Mouse (Mus musculus): ENCODE results near the gene Tmem233.

Gene Tmem233

DNA sequence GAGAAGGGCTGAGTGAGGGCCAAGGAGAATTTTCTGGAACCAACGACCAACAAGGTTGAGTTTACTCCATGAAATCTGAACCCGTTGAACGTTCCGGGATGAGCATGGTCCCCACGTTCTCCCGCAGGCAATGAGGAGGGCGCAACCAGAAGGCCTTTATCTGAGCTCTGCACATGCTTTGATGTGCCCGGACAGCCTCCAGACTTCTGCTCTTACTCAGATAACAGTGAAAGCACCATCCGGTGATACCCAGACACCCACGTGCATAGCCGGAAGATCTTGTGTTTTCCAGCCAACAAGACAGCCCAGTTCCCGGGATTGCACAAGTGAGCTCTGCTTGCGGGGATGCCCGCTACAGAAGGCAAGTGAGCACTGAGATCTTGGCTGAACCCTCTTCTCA, 56.5 kb downstream of the Tmem233 start:
- DNase-seq = no peak

DNA sequence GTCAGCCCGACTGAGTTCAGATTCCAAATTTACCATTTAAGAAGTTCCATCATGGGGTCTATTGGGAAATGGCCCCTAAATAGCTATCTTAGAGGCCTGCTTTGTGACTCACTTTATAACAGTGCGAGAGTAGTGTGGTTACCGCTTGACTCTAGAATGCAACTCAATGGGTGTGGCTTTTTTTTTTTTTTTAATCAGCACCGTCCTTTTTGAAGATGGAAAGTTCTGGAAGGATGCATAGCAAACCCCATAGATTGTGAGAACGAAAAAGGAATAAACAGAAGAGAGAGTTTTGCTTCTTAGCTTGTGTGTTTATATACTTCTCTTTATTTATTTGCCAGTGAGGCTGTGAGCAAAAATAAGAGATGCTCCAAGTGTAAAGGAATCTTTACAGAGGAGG, 56.9 kb downstream of the Tmem233 start:
- DNase-seq = no peak

DNA sequence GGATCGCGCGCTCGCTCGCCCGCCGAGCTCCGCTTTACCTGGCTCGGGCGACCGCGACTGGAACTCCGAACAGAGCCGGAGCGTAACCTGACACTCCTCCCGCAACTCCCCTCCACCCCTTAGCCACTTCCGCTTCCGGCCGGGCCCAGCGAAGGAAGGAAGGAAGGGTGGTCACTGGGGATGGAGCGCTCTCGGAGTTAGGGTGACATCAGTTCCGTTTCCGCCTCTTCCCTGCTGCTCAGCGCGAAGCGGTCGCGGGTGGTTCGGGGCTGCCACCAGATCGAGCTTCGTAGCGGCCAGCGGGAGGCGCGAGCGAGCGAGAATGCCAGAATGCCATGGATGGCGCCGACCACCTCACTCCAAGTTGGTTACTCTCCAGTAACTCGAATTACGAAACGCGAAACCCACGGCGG, 58.7 kb downstream of the Tmem233 start, which contains the start of gene Prkab1:
TSS of gene Prkab1 (minus strand) at position 182 of the 413 bp plus-strand sequence.
- DNase-seq = peak; percentile 95 to 96

DNA sequence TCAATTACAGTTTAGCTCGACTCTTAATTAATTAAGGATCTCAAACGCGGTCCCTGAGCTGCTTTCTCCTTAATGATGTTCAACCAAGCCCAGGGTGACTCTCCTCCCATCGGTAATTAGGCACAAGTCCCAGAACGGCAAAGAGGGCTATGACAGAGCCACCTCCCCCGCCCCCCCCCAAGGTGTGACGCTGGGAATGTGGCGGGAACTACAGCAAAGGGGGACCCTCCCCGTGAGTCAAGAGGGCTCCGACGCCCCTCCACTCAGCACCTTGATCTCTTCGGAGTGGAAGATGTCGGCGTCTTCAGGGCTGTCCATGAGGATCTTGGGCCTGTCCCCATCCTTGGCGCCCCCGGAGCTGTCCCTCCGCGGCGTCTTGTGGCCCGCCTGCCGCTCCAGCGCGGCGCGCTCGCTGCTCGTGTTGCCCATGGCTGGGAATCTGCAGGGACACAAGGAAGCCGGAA, 59.2 kb downstream of the Tmem233 start:
- peak in 1 of 2 experiments; percentile 55 for DNase-seq

DNA sequence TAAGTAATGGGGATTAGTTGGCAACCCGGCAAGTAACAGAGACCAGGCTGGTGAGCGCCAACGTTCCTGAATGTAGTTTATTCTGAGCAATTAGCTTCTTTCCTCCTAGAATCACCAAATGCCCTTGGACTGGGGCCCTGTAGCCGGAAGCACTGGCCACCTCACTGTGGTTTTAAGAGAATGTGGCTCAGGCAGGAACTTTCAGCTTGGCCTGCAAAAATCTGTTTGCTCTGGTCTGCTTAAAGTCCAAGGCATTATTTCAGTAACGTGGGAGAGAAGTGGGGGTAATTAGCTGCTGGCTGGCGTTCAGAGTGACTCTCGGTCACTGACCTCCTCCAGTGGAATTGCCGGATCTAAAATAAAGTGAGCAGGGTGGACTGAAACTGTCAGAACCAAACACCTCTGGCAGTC, 59.8 kb downstream of the Tmem233 start:
- peak; percentile 48 to 49 for DNase-seq

DNA sequence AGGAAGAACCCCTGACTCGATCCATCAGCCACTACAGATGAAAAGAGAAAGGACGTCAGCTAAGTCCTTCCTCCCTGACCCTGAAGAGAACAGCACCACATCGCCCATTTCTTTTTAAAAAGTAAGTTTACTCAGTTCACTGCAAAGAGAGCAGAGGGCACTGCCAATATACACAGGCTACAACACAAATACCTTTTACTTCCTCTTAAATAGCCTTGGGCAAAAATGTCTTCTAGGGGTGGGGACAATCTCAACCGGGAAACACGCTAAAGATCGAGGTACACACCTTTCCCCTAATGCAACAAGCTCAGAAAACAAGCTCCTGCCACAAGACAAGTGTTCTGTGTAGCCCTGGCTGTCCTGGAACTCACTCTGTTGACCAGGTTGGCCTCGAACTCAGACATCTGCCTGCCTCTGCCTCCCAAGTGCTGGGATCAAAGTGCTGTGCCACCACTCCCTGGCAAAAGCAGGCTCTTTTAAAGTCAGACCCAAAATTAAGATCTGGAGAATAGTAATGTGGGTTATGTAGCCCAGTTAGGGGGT, 60.3 kb downstream of the Tmem233 start:
- DNase-seq = no peak

DNA sequence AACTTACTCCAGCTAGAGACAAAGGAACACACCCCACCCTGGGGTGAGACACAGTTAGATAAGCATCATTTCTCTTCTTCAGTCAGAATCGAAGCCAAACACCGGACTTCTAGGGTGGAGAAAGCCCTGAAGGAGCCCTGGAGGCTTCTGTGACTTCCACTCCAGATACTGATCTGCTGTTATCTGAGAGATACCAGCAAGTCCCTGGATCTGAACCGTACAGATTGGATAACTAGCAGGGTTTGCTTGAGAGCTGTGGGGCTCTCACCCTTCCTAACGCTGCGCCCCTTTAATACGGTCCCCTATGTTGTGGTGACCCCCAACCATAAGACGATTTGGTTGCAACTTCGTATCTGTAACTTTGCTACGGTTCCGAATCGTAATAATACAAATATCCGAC, 60.9 kb downstream of the Tmem233 start:
- DNase-seq = no peak

DNA sequence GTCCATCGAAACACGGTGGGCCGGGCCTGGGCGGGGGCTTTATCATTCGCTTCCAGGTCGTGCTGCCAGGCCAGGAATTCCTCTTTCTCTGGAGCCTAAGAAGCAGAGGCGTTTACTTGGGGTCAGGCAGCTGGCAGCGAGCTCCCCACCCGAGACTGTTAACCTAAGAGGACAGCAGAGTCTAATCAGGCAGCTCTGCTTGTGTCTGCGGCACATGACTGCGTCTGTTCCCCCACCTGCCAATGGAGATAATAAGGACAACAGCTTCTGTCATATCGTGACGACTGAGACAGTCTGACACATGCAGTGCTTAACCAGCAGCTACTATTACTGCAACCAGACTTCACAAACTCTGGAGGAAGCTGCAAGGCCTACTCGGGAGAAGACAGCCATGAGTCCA, 61.5 kb downstream of the Tmem233 start:
- no peak for DNase-seq

DNA sequence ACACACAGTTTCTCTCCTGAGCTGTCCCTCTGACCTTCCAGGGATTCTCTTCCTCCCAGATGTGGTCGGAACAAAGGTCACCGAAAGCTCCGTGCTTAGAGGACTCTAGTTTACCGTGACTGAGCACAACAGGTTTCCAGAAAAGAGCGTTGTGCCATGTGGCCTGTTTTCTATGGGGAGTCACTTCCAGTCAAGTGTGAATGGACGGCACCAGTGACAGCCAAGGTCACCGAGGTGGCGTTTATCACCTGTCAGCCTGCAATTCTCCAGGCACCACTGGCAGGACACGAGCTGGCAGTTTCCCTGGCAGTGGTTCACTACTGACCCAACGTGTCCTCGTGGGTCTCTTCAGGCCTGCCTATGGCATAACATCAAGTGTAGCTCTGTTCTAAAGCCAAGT, 63.7 kb downstream of the Tmem233 start:
- no peak for DNase-seq

DNA sequence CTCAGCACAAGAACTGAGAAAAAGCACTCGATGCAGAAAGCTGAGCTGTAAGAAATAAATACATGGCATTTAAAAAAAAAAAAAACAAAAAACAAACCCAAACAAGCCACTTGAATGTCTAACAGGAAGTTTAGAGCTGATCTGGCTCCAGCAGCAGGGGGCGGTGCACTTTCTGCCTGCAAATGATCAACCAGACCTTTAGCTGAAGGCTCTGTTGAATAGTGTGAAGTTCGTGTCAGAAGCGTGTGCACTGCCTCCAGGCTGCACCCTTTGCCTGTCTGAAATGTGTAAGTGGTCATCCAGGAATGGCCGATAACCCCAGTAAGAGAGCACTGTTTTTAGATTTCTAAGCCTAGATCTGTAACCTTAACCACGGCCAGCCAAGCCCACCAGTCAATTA, 64.3 kb downstream of the Tmem233 start:
- no peak for DNase-seq

DNA sequence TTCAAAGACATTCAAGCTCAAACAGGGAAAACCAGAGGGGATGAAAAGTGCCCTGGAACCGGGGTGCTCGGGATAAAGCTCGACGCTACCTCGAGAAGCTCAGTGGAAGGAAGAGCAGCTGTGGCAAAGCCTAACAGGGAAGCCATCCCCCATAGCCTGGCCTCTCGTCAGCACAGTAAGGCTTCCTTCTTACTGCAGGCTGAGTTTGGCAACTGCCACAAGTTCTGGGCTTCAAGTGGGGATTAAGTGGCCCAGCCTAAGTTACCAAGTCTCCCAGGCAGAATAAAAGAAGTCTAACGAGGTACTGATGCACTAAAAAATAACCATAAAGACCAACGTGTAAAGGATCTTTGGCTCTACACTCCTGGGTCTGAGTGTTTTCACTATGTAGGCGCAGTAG, 64.8 kb downstream of the Tmem233 start:
- DNase-seq = no peak

DNA sequence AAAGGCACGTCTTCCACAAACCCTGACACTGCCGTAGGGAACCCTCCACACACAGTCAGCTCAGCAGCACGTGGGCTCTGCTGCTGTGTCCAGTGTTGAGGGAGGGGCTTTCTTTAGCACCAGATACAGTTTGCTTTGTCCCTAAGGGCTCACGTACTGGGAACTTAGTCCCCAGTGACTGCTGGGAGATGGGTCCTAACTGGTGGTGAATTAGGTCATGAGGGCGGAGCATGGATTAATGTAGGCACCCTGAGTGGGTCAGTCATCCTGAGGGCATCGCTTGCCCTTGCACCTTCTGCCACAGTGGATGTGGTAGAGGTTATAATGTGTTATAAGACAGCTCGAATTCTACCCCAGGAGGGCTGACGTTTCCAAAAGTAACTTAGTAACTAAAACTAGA, 65.7 kb downstream of the Tmem233 start:
- DNase-seq = no peak

DNA sequence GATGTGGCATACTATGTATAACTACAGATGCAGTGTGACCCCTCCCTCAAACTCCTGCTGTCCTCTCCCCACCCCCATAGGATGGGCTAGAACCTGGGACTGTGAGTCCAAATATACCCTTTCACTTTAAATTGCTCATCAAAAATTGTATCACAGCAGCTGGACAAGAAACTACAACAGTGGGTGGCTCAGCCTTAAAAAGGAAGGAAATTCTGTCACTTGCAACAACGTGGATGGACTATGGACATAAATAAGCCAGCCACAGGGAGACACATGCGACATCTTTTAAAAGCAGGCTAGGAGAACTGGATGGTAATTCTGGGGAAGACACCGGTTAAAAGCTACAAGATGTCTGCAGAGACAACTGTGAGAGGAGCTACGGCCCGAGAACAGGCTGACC, 66.5 kb downstream of the Tmem233 start:
- no peak for DNase-seq

DNA sequence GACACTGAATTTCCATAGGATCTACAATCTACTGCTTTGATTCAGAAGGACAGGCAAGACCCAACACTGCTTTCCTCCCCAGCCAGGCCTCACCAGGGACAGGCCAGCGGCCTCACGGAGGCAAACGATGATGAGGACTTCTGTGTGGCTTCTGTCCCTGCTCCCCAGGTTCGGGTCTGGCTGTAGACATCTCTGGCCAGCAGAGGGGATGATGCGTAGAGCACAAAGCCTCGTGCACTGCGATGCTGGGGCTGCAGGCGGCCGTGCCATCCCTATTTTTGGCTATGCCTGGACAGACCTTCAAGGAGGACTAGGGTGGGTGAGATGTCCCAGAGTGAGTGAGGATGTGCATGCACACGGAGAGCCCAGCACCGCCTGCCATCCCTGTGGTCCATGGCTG, 68.8 kb downstream of the Tmem233 start:
- no peak for DNase-seq

DNA sequence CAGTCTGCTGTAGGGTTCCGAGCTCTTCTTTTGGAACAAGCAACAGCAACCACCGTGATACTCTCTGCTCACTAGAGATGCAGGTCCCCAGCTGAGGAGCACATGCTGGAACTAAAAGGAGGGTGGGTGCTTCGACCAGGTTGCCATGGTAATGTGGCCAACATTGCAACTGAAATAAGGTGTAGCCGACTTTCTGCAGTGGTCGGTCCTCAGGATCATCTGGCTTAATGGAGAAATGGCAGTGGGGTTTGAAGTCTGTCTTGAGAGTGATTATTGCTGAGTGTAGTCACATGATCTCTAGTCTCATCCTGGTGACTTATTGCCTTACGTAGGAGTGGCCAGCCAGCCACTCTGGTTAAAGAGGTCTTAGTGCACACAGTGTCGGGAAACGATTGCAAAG, 69.2 kb downstream of the Tmem233 start:
- no peak for DNase-seq

DNA sequence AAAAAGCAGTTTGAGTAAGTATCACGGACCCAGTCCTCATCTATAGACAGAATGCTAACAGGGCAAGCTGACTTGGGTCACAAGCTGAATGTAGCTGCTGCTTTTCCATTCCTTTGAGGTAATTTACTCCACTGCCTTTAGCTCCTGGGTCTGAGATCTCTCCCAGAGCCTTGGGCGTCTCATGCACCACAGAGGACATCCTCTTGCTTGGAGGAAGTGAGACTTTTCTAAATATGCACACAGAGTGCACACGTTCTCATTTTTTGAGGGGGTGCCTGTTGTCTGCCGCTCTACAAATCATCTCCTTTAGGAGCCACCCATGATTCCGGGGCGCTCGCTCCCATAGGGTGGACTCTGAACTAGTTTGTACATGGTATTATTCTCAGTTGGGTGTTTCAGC, 70.5 kb downstream of the Tmem233 start:
- DNase-seq = no peak

DNA sequence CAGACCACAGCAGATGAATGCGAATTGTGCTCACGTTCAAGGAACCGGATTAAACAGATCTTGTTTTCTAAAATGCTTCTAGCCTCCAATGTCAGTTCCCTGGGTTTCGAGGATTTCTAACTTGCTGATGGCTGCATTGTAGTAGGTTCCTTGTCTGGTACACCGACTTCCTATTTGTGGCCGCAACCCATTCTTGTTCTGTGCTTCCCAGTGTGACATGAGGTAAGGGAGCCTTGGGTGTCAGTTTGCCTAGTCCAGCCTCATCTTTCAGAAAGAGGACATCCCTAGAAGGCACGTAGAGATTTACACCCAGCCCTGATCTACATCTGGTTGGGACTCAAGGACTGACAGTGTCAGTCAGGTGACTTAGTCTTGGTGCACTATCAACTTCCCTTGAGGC, 71.3 kb downstream of the Tmem233 start:
- no peak for DNase-seq

DNA sequence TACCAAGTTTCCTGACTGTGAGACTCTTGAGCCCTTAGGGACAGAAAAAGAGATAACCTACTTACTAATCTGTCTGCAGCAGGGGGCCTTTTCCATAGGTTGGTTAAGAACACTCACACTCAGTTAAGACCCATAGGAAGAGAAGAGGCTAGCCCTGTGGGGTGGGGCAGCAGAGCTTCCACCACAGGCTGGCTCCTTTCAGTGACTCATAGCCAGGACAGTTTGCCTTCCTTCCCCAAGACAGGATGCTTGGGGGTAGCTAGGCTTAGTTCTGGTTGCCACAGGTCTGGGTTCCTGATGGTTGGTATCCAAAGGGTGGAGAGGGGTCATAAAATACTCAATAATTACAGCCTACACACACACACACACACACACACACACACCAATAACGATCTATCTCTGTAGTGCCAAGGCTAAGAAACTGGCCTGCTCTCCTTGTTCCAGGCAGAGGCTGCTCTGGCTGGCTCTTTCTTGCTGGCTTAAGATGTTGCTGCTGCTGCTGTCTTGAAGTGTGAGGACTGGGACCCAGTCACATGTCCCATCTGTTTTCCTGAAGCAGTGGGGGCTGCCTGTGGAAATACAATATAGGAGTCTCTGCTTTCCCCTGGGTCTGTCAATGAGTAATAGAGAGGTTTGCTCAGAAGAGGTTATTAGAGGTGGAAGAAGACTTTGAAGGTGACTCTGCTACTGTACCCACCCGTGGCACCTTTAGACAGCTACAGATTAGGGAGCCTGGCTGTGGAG, 73.0 kb downstream of the Tmem233 start:
- DNase-seq = no peak

DNA sequence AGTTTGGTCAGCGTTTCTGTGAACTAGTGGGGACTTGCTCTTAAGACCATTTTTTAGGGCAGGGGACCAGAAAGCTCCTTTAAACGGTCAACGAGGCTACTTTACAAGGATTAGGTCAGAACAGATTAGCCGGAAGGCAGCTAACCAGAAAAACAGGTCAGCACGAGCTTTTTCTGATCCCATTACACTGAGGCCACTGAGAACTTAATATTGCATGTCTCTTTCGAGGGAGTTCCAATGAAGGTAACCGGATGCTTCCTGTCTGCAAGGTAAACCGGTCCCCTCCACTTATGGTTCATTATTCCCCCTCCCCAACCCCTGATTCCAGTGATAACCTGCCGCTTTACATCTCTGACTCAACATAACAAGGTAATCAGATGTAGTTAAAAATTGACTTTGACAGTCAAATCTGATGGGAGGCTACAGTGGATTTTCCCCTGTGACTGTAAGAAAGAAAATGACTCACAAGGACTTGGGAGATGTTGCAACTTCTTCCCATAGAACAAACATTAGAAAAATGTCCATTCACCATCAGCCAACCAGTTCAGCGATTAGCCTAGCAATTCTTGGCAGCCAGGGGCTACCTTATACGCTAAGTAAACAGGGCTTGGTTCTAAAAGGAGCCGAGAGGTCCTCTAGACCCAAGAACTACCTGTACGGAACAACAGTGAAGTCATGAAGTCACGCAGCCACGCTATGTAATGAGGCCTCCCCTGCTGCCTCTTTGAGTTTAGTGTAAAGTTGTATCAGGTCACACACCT, 73.8 kb downstream of the Tmem233 start:
- no peak for DNase-seq

DNA sequence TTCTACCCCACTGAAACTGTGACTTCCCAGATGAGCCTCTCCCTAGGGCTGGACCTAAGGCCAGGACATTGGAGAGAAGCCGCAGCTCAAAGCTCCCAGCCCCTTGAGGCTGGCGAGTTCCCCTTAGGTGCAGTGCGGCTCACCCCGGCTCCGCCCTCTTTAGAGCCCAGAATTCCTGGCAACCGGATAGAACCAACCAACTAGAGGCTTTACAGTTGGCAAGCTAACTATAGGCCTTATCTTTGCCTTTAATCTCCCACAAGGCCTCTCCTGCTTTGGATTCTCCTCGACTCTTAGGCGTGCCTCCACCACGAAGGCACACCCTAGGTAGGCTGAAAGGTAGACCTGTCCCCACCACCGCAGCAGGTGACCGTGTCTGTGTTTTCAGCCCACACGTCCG, 75.3 kb downstream of the Tmem233 start:
- no peak for DNase-seq

DNA sequence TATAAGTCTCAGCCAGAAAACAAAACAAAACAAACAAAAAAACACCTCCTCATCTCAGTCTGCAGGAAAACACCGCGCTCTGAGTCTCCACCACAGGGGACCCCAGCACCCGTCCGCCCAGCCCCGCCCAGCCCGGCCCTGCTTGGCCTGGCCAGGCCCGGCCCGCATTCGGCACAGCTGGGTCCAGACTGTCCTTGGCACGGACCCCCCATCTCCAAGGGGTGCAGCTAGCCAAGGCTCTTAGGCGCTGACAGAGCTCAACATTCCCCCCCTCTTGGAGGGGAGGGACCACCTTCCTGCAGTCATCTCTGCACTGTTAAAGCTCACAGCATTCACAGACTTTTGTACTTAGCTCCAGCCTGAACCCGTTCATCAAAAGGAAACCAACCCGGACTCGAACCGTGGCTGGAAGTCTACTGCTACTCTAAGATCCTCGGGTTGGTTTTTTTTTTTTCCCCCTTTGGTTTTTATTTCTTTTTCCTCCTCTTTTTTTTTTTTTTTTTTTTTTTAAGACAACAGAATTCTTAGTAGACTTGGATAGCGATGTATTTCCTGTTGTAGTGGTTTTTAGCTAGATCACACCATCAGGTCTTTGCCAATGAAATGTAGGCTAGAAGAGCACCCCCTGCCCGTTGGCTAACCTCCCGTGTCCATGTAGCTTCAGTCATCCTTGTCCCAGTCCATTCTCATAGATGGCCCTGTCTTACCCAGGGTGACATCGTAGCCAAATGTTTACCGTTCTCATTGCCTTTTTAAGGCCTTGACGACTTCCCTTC, 76.5 kb downstream of the Tmem233 start:
- DNase-seq = peak; percentile 62 to 66

DNA sequence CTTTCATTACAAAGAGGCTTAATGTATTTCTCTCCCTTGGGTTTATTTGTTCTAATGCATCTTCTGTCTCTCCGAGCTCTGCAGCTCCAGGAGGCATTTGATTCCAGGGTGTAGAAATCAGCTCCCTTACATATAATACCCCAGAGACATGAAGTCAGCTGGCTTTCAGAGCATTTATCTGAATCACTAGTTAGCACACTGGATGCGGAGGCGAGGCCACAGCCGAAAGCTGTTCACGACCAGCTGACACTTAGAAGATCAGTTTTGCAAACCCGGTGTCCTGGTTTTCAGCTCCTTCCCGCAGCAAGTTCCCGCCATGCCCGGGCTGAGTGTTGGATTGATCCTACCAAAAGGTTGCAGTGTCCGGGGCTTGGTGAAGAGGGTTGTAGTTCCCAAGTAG, 78.8 kb downstream of the Tmem233 start:
- DNase-seq = no peak

DNA sequence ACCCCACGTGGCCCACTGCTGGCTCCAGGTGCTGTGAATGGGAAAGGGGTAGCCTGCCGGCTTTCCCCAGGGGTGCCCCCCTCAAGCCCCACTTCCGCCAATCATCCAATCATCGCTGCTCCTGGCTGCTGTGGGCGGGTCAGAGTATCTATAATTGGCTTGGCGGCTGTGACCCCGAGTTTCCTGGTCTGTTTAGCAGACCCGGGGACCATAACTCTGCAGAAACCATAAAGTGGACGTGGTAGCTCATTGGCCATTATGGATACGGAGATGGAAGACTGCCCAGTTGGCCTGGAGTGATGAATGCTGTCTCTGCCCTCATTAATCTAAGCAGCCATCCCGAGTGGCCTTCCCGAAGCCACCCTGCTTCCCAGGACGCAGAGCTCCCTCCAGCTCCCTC, 79.2 kb downstream of the Tmem233 start:
- DNase-seq = peak in 1 of 2 experiments; percentile 20
